Mouse (Mus musculus) heart, adult 2 months (tissue): ENCODE measurements around the gene Ctrc. TPM values are rescaled to one million over a fixed set of nuclear protein-coding genes. Genes with fewer than 3 reads are reported as not detected.

Source experiments
- DNase-seq, 2 experiments: peaks; one replicate each; pipeline ENCODE4 v3.0.0; 2021
- H3K27ac ChIP-seq: fragments of 200-600 bp; 2 replicates; pipeline ENCODE4 v1.8.1; 2022
- H3K27me3 ChIP-seq: fragments of 200-500 bp; 2 replicates; pipeline ENCODE4 v1.6.1; 2012; ENCODE audit warnings: mild to moderate bottlenecking, low read length, inconsistent platforms, mixed read lengths; ENCODE audit not compliant: control insufficient read depth, insufficient read depth
- H3K36me3 ChIP-seq: fragments of 200-500 bp; 2 replicates; pipeline ENCODE4 v1.6.1; 2012; ENCODE audit warnings: low read length, inconsistent platforms; ENCODE audit not compliant: control insufficient read depth, insufficient read depth
- H3K4me1 ChIP-seq: fragments of 200-500 bp; 2 replicates; pipeline ENCODE4 v1.6.1; 2011; ENCODE audit warnings: low read length; ENCODE audit not compliant: control insufficient read depth, insufficient read depth
- H3K4me3 ChIP-seq: fragments of 200-600 bp; 2 replicates; pipeline ENCODE4 v1.8.1; 2022
- H3K79me2 ChIP-seq: fragments of 200-500 bp; replicated peaks from 2 replicates; pipeline ENCODE4 v1.6.1; 2012; ENCODE audit warnings: mild to moderate bottlenecking, inconsistent platforms, low read length, moderate library complexity, mixed read lengths; ENCODE audit not compliant: control insufficient read depth, insufficient read depth
- H3K9ac ChIP-seq: fragments of 200-500 bp; 2 replicates; pipeline ENCODE4 v1.6.1; 2012; ENCODE audit warnings: low read depth, mild to moderate bottlenecking, control low read depth, inconsistent platforms, low read length, mixed read lengths
- CTCF ChIP-seq: fragments of 200-600 bp; IDR thresholded peaks from 2 replicates; pipeline ENCODE4 v1.8.1; 2022; ENCODE audit warnings: antibody characterized with exemption, mild to moderate bottlenecking, moderate library complexity
- EP300 ChIP-seq: fragments of 200-500 bp; IDR thresholded peaks from 2 replicates; pipeline ENCODE4 v1.6.1; 2011; ENCODE audit warnings: low read depth, low read length, control low read depth; ENCODE audit not compliant: insufficient read depth
- POLR2A ChIP-seq: fragments of 200-500 bp; IDR thresholded peaks from 2 replicates; pipeline ENCODE4 v1.6.1; 2011; ENCODE audit warnings: mild to moderate bottlenecking, low read depth, low read length, control low read depth; ENCODE audit not compliant: insufficient read depth
- WGBS: fragments of 180-500 bp; shearing (Covaris S2); methylation state at CpG from one replicate; pipeline ENCODE4 v1.1.7; 2018; 5-methylcytosine and 5-hydroxymethylcytosine counted together
- intact Hi-C: fragments of 180-260 bp; cut with DNase I; formaldehyde crosslinking; loops from one replicate; pipeline ENCODE4 v1.15.1; 2025
- polyA plus RNA-seq: library from polyadenylated mRNA; depleted of rRNA; stranded (reverse); fragments of >200 nt; gene quantifications from 2 replicates; pipeline ENCODE4 v1.2.3, GENCODE M21; 2012
- total RNA-seq, 2 experiments: library from RNA; stranded (reverse); gene quantifications; 2 replicates each; pipeline ENCODE4 v1.2.3; 2021

Gene Ctrc
- total and polyA plus RNA-seq, 3 experiments = not detected

DNA sequence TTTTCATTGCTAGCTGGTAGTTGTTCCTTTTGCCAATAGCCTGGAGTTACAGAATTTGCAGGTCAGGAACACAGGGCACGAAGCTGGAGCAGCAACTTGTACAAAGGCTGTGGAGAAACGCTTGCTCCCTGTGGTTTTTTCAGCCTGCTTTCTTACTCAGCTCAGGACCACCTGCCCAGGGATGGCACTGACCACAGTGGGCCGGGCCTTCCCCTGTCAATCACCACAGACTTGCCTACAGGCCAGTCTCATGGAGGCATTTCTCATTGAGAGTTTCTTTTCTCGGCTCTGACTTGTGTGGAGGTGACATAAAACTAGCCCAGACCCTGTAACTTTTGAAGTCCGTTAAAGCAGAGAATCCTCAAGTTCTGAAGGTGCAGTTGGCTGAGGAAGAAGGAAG, 48.6 kb downstream of the Ctrc start:
- DNase-seq = no peak
- H3K79me2 ChIP-seq = 0 out of 2 replicates have a peak, but pooled peaks cover 4% of the 10 kb centered on the region
- no peak for TF ChIP-seq CTCF
- TF ChIP-seq POLR2A = no peak
- no peak for TF ChIP-seq EP300
- H3K36me3 ChIP-seq = no peaks in the 10 kb centered on the region; the same call in 1 of the 2 replicates
- intact Hi-C loops = loop anchor here (10.0 kb wide), 1 partner anchor 663 kb away; the partner anchor contains the start of gene Szrd1
- no peaks in the 10 kb centered on the region for H3K27me3 ChIP-seq
- 92% methylated on average over 5 of the region's 5 CpGs for WGBS
- no peak overlapping the region for H3K9ac ChIP-seq
- H3K4me3 ChIP-seq = no peak overlapping the region
- no peak overlapping the region for H3K27ac ChIP-seq
- H3K4me1 ChIP-seq = peaks cover 3% of the 10 kb centered on the region

DNA sequence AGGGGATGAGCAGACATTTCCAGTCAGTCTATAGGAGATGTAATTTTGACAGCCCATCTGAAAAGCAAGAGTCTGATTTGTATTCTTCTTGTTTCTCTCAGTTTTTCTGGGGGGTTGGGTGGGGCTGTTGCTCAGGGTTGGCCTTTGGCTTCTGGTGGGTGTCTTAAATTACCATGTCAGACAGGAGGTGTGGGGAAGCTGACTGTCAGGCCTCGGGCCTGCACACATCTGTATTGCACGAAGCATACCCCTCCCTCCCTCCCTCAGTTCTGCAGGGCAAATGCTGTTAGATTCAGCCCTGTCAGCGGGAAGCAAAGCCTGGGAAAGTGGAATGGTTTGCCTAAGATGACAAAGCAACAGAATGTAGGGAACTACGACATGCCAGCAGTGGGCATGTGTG, 49.2 kb downstream of the Ctrc start:
- Histone ChIP-seq H3K79me2 (0 out of 2 replicates have a peak, but pooled peaks cover 4% of the 10 kb centered on the region), H3K4me3 (no peak overlapping the region), H3K9ac (no peak overlapping the region), H3K27ac (no peak overlapping the region), H3K36me3 (no peaks in the 10 kb centered on the region; the same call in 1 of the 2 replicates), H3K27me3 (no peaks in the 10 kb centered on the region), H3K4me1 (peaks cover 3% of the 10 kb centered on the region)
- WGBS = 94% methylated on average over 4 of the region's 4 CpGs
- intact Hi-C loops = loop anchor here (10.0 kb wide), 1 partner anchor 662 kb away; the partner anchor contains the start of gene Szrd1
- no peak for DNase-seq
- no peak for TF ChIP-seq EP300
- TF ChIP-seq POLR2A = no peak
- TF ChIP-seq CTCF = no peak

DNA sequence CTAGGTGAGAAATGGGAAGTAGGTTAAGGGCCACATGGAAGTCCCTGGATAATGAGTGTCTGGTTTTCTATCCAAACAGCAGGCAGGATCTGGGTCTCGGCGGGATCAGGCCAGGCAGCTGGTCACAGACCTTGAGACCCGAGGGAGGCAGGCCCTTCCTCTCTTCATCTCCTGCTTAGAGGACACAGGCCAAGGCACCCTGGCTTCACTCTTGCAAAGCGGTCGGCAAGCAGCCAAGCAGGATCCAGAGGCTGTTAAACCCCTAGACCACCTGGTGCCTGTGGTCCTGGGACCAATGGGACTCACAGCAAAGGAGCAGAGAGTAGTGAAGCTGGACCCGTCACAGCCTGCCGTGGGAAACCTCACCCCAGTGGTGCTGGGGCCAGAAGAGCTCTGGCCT, 49.8 kb downstream of the Ctrc start:
- intact Hi-C loops = loop anchor here (10.0 kb wide), 1 partner anchor 662 kb away; the partner anchor contains the start of gene Szrd1
- no peak for DNase-seq
- H3K27ac ChIP-seq = no peak overlapping the region
- 0 out of 2 replicates have a peak, but pooled peaks cover 4% of the 10 kb centered on the region for H3K79me2 ChIP-seq
- no peaks in the 10 kb centered on the region for H3K27me3 ChIP-seq
- H3K4me3 ChIP-seq = no peak overlapping the region
- H3K4me1 ChIP-seq = peaks cover 3% of the 10 kb centered on the region
- no peak for TF ChIP-seq CTCF
- no peak for TF ChIP-seq EP300
- TF ChIP-seq POLR2A = no peak
- 63% methylated on average over 7 of the region's 7 CpGs for WGBS
- no peaks in the 10 kb centered on the region; the same call in 1 of the 2 replicates for H3K36me3 ChIP-seq
- no peak overlapping the region for H3K9ac ChIP-seq

DNA sequence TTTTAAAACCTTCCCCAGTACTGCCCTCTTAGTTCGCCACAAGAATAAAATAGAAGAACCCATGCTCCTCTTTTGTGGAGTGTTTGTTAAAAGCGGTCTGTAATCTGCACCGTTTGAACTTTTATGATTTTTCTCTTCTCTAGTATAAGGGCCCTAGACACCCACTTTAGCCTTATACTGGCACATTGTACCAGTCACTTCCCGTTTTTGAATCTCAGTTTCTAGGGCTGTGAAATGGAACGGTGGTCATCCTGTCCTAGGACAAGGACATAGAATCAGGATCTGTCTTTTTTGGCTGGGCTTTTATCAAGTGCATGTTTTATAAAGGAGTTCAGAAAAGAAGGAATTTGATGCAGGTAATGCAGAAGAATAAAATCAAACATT, 52.0 kb downstream of the Ctrc start:
- WGBS = 3% methylated on average over 5 of the region's 5 CpGs
- no peak for DNase-seq
- Histone ChIP-seq H3K27me3 (no peaks in the 10 kb centered on the region), H3K27ac (peak overlapping the region; percentile 92), H3K36me3 (no peaks in the 10 kb centered on the region; the same call in 1 of the 2 replicates), H3K9ac (peak overlapping the region; percentile 67), H3K4me1 (peaks cover 6% of the 10 kb centered on the region), H3K79me2 (0 out of 2 replicates have a peak, but pooled peaks cover 4% of the 10 kb centered on the region), H3K4me3 (peak overlapping the region; percentile 89)
- no peak for TF ChIP-seq CTCF
- TF ChIP-seq POLR2A = no peak
- TF ChIP-seq EP300 = no peak
- intact Hi-C loops = loop anchor here (10.0 kb wide), 1 partner anchor 659 kb away; the partner anchor contains the start of gene Szrd1

DNA sequence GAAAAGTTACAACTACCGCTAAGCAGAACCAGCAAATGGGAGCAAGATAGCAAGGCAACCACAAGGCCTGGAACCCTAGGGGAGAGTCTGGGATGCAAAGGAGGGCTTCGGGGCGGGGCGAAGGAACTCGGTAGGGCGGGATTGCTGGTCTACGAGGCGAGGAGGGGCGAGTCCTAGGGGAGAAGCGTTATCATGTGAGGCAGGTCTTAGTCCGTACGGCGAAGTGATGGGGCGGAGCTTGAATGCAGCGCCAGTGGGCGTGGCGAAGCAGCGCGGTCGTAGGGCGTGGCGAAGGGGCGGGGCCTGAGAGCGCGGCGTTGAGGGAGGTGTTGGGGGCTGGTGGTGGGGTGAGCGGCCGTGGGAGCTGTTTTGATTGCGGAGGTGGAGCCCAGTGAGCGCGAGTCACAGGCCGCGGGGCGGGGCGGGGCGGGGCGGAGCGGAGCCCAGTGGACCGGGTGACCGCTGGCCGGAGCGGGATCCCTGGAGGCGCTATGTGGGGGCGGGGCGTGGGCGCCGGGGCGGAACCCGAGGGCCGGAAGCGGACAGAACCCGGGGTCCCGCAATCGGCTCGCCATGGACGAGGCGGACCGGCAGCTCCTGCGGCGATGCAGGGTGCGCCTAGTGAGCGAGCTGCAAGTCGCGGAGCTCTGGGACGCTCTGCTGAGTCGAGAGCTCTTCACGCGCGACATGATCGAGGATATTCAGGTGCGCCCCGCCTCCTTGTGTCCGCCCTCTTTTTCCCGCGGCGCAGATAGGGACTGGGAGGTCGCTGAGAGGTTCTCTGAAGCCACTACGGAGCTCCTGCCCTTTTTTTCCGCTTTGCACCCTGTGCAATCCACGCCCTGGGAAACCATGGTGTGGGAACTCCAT, 52.6 kb downstream of the Ctrc start, which contains the start of gene Casp9:
TSS of gene Casp9 (plus strand) at position 331 of the 870 bp plus-strand sequence.
- no peaks in the 10 kb centered on the region for H3K27me3 ChIP-seq
- intact Hi-C loops = loop anchor here (10.0 kb wide), 1 partner anchor 659 kb away; the partner anchor contains the start of gene Szrd1
- 0 out of 2 replicates have a peak, but pooled peaks cover 4% of the 10 kb centered on the region for H3K79me2 ChIP-seq
- peaks cover 6% of the 10 kb centered on the region for H3K4me1 ChIP-seq
- H3K27ac ChIP-seq = peak within 1 kb of the TSS; percentile 92
- TF ChIP-seq POLR2A = peak; percentile 79
- TF ChIP-seq EP300 = 0 out of 2 replicates have a peak, but pooled peaks have one; percentile 8
- TF ChIP-seq CTCF = no peak
- DNase-seq = peak; percentile 99
- under 1% methylated on average over 75 of the region's 80 CpGs for WGBS
- peak within 1 kb of the TSS; percentile 89 for H3K4me3 ChIP-seq
- peak within 1 kb of the TSS; percentile 67 for H3K9ac ChIP-seq
- H3K36me3 ChIP-seq = no peaks in the 10 kb centered on the region; the same call in 1 of the 2 replicates
